Mouse (Mus musculus): Measurements from ENCODE around the gene Smad3.

DNA sequence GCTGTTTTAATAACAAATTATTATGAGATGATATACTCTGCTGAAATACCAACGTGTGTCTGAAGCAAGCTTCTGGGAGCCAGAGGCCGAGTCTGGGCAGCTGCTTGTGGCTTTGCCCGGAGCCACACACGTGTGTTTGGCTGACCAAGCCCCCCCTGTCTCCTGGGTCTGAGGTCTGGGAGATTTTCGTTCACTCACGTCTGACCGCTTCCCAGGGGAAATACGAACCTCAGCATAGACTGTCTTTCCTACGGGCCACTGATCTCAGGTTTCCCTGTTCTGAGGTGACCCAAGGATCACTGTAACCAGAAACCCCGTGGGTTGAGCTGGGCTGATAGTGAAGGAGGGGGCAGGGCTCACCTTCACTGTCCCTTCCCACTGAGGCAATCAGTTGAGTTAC, 94.6 kb downstream of the Smad3 start:
- TF ChIP-seq CTCF (IDR thresholded peaks at IDR 0.05; ENCODE audit: extremely low read depth, insufficient read depth, insufficient read length, insufficient replicate concordance), result no peak
- no peak for TF ChIP-seq POLR2A (IDR thresholded peaks at IDR 0.05; ENCODE audit: low read depth, low read length)

All from spleen, adult 2 months (tissue).